Mouse (Mus musculus) embryonic facial prominence, embryonic 12.5 days (tissue): ENCODE measurements at regions not wholly inside any gene's neighbourhood (a gene's known extent, or its start where the extent isn't known, plus 50 kb on each side); places are given as distances from the start of the nearest gene placed in this dataset.
A peak's percentile ranks its signal among the peaks of the same experiment; 100 is the strongest.

Experiments
- ATAC-seq: fragments of 200-750 bp; cut with Nextera tagmentation; 2 replicates; pipeline ENCODE4 v1.8.0; 2017; ENCODE audit not compliant: insufficient number of reproducible peaks, insufficient read depth, low FRiP score, low TSS enrichment
- H3K27ac ChIP-seq: fragments of 300-500 bp; sonication (generic); 2 replicates; pipeline ENCODE4 v1.5.1; 2016; ENCODE audit warnings: mild to moderate bottlenecking
- H3K27me3 ChIP-seq: fragments of 300-500 bp; sonication (generic); 2 replicates; pipeline ENCODE4 v1.6.1; 2016; ENCODE audit warnings: mild to moderate bottlenecking, moderate library complexity
- H3K36me3 ChIP-seq: fragments of 300-500 bp; sonication (generic); 2 replicates; pipeline ENCODE4 v1.6.1; 2016; ENCODE audit warnings: mild to moderate bottlenecking
- H3K4me1 ChIP-seq: fragments of 300-500 bp; sonication (generic); 2 replicates; pipeline ENCODE4 v1.6.1; 2016
- H3K4me2 ChIP-seq: fragments of 300-500 bp; sonication (generic); replicated peaks from 2 replicates; pipeline ENCODE4 v1.6.1; 2016; ENCODE audit warnings: mild to moderate bottlenecking, moderate library complexity
- H3K4me3 ChIP-seq: fragments of 300-500 bp; sonication (generic); 2 replicates; pipeline ENCODE4 v1.5.1; 2016; ENCODE audit warnings: mild to moderate bottlenecking
- H3K9ac ChIP-seq: fragments of 300-500 bp; sonication (generic); 2 replicates; pipeline ENCODE4 v1.6.1; 2016; ENCODE audit warnings: mild to moderate bottlenecking, moderate library complexity
- H3K9me3 ChIP-seq: fragments of 300-500 bp; sonication (generic); 2 replicates; pipeline ENCODE4 v1.6.1; 2016; ENCODE audit warnings: mild to moderate bottlenecking, moderate library complexity
- WGBS: fragments of 180-500 bp; shearing (Covaris S2); methylation state at CpG from one replicate; pipeline ENCODE4 v1.1.7; 2016; 5-methylcytosine and 5-hydroxymethylcytosine counted together

DNA sequence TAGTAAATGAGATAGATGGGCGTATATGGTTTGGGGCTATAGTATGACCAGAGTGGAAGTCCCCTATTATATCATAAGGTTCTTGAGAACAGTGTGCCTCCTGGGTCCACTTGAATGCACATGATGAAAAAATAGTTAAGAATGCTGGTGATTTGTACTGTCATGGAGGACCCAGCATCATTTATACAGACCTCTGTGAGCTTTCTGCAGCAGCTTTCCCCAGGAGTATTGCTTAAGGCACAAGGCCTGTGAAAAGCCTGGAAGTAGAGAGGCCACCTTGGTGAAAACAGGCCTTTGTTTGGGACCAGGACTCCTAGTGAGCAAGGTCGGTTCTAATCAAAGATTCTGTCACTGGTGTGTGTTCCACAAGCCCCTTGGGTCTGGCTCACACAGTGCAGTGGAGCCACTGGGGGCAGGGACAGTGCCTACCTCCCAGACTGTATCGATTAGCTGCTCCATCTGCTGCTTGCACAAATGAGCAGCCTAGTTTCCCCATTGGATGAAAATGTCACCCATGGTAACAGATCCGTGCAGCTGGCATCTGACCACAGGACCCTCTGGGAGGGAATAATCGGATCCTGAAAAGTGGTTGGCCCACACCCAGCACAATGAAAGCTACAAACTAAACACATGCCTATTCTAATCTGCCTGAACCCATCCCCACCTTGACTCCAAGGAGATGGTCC lies 274.2 kb upstream of the Clint1 start:
- ATAC-seq = peak; percentile 56; the same call in 1 of the 2 replicates
- Histone ChIP-seq H3K4me1 (no peaks in the 10 kb centered on the region), H3K9me3 (no peaks in the 10 kb centered on the region), H3K9ac (no peak overlapping the region), H3K27me3 (no peaks in the 10 kb centered on the region), H3K36me3 (no peaks in the 10 kb centered on the region), H3K4me2 (no peak overlapping the region), H3K27ac (no peak overlapping the region), H3K4me3 (no peak overlapping the region)
- WGBS = 27% methylated on average over 5 of the region's 5 CpGs

DNA sequence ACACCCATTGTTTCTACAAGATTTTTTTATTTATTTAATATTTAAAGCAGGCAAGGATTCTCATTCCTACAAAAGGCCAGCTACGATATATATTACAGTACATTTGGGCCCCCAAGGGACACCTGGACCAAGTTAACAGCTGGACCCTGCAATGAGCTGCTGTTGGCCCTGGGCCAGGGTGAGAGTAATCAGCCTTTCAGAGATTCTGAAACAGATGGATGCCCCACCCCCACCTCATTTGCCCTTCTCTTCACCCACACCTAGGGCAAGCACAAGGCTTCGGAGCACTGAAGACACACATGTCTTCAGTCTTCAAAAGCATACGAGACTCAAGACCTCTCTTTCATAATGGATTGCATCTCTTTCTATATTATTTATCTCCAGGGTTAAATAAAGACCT lies 259.5 kb upstream of the Clint1 start:
- H3K27me3 ChIP-seq = no peaks in the 10 kb centered on the region
- H3K27ac ChIP-seq = no peak overlapping the region
- no peak overlapping the region for H3K9ac ChIP-seq
- H3K4me3 ChIP-seq = no peak overlapping the region
- no peak overlapping the region for H3K4me2 ChIP-seq
- H3K9me3 ChIP-seq = no peaks in the 10 kb centered on the region
- 0 out of 2 replicates have a peak, but pooled peaks have one; percentile 60 for ATAC-seq
- 43% methylated on average over 3 of the region's 3 CpGs for WGBS
- no peaks in the 10 kb centered on the region for H3K36me3 ChIP-seq
- H3K4me1 ChIP-seq = peaks cover 16% of the 10 kb centered on the region

DNA sequence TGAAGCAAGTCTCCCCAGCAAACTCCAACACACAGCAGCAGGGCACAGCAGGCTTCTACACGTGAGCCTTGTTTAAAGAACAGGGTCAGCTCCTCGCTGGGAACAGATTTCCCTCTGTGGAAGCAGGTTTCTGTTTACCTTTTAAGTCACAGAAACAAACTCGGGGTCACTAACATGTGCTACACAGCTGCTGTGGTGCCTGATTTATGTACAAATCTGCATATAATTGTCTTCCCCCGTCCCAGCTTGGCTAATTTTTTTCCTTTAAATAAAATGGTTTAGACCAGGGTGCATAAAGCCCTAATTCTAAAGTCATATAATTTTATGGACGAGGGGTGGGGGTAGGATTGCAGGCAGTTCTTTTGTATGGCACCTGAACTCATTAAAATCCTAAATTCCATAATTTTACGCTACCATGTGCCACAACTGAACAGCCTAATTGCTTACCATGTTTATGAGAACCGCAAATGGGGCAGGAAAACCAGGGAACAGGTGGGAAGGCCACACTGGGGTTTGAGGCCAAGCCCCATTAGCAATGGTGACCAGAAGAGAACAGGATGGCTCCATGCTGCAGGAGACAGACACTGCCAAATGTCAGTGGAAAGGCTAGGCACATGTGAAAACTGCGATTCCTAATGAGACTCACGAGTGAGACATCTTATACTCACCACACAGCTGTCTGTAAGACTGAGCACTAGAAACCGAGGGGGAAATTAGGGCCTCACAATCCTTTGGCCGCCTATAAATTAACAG lies 258.8 kb upstream of the Clint1 start:
- Histone ChIP-seq H3K9ac (no peak overlapping the region), H3K27me3 (no peaks in the 10 kb centered on the region), H3K4me1 (peaks cover 16% of the 10 kb centered on the region), H3K4me2 (no peak overlapping the region), H3K36me3 (no peaks in the 10 kb centered on the region), H3K4me3 (no peak overlapping the region), H3K27ac (no peak overlapping the region), H3K9me3 (no peaks in the 10 kb centered on the region)
- WGBS = 55% methylated on average over 11 of the region's 11 CpGs
- ATAC-seq = no peak

DNA sequence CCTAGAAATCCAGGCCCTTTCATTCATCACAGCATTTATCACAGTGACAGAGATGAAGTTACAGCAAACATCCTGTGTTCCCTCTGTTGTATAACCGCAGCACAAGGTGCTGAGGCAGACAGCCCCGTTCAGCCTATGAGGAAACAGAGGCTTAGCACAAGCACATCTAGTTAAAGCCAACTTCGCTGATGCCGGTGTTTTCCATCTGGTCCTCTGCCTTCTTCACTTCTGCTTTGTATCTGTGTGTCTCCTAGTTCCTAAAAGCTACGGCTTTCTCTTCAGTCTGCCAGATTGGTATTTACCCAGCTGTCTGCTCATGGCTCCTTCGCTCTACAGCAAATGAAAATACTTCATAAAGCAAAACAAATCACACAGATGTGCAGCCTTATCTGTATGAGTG lies 256.5 kb upstream of the Clint1 start:
- Histone ChIP-seq H3K4me2 (no peak overlapping the region), H3K9ac (no peak overlapping the region), H3K4me3 (no peak overlapping the region), H3K36me3 (no peaks in the 10 kb centered on the region), H3K27me3 (no peaks in the 10 kb centered on the region), H3K27ac (no peak overlapping the region), H3K4me1 (peaks cover 16% of the 10 kb centered on the region), H3K9me3 (no peaks in the 10 kb centered on the region)
- WGBS = 67% methylated on average over 6 of the region's 6 CpGs
- no peak for ATAC-seq

DNA sequence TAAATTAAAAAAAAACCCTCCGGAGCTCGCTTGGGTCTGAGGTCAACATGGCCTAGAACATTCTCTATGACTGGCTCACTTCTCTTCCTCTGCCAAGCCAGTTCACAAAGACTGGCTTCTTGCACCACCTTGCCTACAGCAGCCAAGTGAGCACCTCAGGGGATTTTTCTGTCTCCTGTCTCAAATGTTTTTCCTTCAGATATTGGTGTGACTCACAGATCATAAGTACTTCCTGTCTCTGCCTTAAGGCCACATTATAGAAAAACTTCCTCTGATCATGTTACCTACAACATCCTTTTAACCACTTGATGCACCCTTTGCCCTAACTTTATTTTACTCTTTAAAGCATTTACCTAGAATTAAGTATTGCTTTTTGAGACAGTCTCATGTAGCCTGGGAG lies 230.0 kb upstream of the Clint1 start:
- H3K27ac ChIP-seq = no peak overlapping the region
- no peaks in the 10 kb centered on the region for H3K36me3 ChIP-seq
- 90% methylated on average over 2 of the region's 2 CpGs for WGBS
- H3K4me1 ChIP-seq = no peaks in the 10 kb centered on the region
- ATAC-seq = no peak
- no peak overlapping the region for H3K4me3 ChIP-seq
- no peak overlapping the region for H3K9ac ChIP-seq
- no peaks in the 10 kb centered on the region for H3K27me3 ChIP-seq
- no peak overlapping the region for H3K4me2 ChIP-seq
- H3K9me3 ChIP-seq = no peaks in the 10 kb centered on the region

DNA sequence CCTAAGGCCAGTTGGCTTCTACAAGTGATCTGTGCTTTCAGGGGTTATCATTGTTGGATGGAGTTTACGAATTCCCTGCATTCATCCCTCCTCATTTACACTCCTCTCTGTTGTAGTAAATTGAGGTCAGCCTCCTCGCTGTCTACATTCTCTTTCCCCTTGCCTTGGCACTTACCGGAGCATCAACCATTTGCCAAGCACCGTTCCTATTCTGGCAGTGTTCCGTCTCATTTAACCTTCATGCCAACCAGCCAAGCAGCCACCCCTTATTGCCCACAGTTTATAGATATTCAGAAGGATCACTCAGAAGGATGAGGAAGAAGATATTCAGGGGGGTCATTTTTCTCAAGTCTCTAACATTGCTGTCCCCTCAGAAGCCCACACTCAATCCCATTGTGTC lies 229.2 kb upstream of the Clint1 start:
- Histone ChIP-seq H3K27ac (no peak overlapping the region), H3K27me3 (no peaks in the 10 kb centered on the region), H3K4me3 (no peak overlapping the region), H3K4me1 (no peaks in the 10 kb centered on the region), H3K9me3 (no peaks in the 10 kb centered on the region), H3K36me3 (no peaks in the 10 kb centered on the region), H3K4me2 (no peak overlapping the region), H3K9ac (no peak overlapping the region)
- WGBS = 95% methylated on average over 5 of the region's 5 CpGs
- no peak for ATAC-seq

DNA sequence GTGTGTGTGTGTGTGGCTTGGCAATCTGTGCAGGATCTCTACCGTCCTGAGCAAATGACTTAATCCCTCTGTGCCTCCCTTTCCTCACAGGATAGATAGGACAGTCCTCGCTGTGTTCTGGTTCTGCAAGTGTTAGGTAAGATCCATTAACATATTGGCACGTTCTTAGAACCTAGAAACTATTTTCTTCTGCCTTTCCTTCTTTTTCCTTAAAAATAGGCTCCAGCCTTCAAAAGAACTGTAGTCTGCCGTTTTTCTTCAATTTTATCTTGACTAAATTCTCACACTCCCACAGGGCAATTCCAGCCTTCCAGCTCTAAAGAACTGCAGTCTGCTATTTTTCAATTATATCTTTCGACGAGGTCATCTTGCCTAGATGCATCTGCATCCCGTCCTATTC lies 227.6 kb upstream of the Clint1 start:
- Histone ChIP-seq H3K27me3 (no peaks in the 10 kb centered on the region), H3K27ac (no peak overlapping the region), H3K36me3 (no peaks in the 10 kb centered on the region), H3K4me2 (no peak overlapping the region), H3K4me3 (no peak overlapping the region), H3K9me3 (no peaks in the 10 kb centered on the region), H3K9ac (no peak overlapping the region), H3K4me1 (no peaks in the 10 kb centered on the region)
- no peak for ATAC-seq
- 59% methylated on average over 7 of the region's 7 CpGs for WGBS

DNA sequence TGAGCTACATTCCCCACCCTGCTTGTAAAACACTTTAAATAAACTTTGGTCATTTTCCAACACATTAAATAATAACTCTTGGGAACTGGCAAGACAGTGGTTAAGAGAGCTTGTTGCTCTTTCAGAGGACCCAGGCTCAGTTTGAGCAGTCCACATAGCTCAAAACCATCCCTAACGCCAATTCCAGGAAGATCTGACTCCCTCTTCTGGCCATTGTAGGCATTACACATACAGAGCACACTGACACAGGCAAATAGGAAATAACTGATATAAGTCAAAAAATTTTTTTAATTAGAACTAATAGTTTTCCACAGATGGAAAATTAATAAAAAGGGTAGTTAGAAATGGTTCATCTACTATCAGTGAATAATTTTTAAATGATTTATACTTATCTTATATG lies 222.6 kb upstream of the Clint1 start:
- no peak overlapping the region for H3K4me2 ChIP-seq
- H3K4me3 ChIP-seq = no peak overlapping the region
- no peaks in the 10 kb centered on the region for H3K27me3 ChIP-seq
- H3K9me3 ChIP-seq = no peaks in the 10 kb centered on the region
- H3K4me1 ChIP-seq = no peaks in the 10 kb centered on the region
- no peak for ATAC-seq
- H3K9ac ChIP-seq = no peak overlapping the region
- 24% methylated on average over 1 of the region's 1 CpGs for WGBS
- no peaks in the 10 kb centered on the region for H3K36me3 ChIP-seq
- H3K27ac ChIP-seq = no peak overlapping the region

DNA sequence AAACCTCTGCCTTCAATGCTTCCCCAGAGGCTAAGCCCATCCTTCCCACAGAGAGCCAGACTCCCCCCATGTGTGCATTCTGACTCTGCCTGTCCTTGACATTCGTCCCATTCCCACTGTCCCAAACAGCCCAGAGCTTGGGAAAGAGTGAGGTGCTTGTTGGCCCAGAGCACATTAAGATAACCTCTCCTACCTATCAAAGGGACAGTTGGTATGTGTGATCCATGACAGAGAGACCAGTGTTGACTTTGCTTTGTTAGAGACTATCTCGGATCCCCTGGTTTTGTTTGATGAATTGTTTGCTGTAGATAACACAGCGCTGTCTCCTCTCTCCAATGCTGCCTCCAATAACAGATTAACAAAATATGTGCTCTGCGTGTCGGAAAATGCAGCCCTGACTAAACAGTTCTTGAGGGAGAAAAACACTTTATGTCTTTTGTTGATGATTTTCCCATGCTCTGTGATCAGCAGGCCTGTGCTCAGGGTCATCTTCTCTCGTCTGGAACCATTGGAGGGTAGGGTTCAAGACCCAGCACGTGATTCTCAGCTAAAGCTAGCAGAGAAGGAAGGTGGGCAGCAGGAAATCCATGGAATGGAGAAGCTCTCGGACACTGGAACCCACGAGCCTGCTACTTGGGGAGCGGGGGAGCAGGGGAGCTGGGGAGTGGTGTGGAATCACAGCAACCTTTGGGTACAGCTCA lies 217.2 kb upstream of the Clint1 start:
- no peaks in the 10 kb centered on the region for H3K27me3 ChIP-seq
- no peaks in the 10 kb centered on the region for H3K9me3 ChIP-seq
- H3K9ac ChIP-seq = no peak overlapping the region
- no peaks in the 10 kb centered on the region for H3K4me1 ChIP-seq
- no peak overlapping the region for H3K4me2 ChIP-seq
- ATAC-seq = no peak
- no peaks in the 10 kb centered on the region for H3K36me3 ChIP-seq
- H3K27ac ChIP-seq = no peak overlapping the region
- WGBS = 86% methylated on average over 10 of the region's 10 CpGs
- no peak overlapping the region for H3K4me3 ChIP-seq

DNA sequence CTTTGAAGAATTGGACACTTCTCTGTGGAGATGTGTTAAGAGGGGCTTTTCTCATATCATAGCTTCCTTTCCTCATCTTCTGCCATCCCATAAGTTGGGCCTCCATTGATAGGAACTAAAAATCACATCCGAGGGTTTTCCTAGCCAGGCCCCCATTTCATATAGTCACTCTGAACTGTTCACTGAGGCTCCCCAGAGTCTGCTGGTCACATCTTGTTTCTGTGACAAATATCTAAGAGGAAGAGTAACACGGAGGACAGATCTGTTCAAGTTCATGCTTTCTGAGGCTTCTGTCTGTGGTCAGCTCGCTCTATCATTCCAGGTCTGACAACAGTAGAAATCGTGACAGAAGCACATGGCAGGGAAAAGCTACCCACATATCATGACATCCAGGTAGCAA lies 216.0 kb upstream of the Clint1 start:
- no peaks in the 10 kb centered on the region for H3K4me1 ChIP-seq
- no peak overlapping the region for H3K9ac ChIP-seq
- no peaks in the 10 kb centered on the region for H3K27me3 ChIP-seq
- no peaks in the 10 kb centered on the region for H3K36me3 ChIP-seq
- ATAC-seq = no peak
- no peak overlapping the region for H3K4me2 ChIP-seq
- 86% methylated on average over 4 of the region's 4 CpGs for WGBS
- H3K27ac ChIP-seq = no peak overlapping the region
- no peaks in the 10 kb centered on the region for H3K9me3 ChIP-seq
- no peak overlapping the region for H3K4me3 ChIP-seq

DNA sequence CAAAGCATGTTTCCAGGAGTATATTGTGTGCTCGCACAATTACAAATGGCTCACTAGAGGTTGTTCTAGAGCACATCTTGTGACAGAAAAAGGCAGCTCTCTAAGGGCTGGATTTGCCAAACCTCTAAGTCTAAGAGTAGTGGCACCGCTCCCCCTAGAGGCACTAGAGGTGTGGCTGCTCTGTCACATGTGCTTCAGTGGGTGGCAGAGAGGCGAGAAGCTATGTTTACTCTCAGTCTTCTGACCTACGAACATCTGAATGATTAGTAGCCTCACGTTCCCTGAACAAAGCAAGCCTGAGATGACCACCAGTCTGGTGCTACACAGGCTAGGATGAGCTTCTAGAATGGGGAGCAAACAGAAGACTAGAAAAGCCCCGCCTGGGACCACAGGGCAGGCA lies 212.6 kb upstream of the Clint1 start:
- Histone ChIP-seq H3K27ac (no peak overlapping the region), H3K4me2 (no peak overlapping the region), H3K9ac (no peak overlapping the region), H3K27me3 (no peaks in the 10 kb centered on the region), H3K36me3 (no peaks in the 10 kb centered on the region), H3K4me1 (no peaks in the 10 kb centered on the region), H3K4me3 (no peak overlapping the region), H3K9me3 (no peaks in the 10 kb centered on the region)
- ATAC-seq = no peak
- WGBS = 85% methylated on average over 6 of the region's 6 CpGs

DNA sequence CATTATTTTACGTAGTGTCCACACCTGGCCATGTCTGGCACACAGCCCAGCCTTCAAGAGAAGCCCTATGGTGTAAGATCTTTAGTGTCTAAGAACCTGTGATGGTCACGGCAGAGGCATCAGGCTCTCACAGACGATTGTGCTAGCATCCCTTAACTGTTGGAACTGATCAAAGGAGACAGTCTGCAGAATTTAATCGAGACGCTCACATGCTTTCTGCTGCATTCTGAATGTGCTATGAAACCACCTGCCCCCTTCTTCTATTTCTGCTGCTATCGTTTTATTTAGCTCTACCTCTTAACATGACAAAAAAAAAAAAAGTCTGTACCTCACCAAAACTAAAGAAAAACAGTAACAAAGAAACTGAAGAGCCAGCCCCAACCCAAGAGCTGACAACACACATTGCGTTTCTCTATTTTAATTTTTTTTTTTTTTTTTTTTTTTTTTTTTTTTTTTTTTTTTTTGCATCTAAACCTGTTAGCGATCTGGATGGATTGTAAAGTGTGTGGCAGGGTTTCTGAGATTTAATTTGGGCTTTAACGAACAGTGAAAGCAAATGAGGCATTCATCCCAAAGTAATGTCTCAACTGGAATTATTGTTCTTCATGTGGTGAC lies 209.6 kb upstream of the Clint1 start:
- WGBS = 83% methylated on average over 9 of the region's 9 CpGs
- no peaks in the 10 kb centered on the region for H3K36me3 ChIP-seq
- H3K4me3 ChIP-seq = no peak overlapping the region
- H3K27ac ChIP-seq = no peak overlapping the region
- H3K4me2 ChIP-seq = no peak overlapping the region
- H3K27me3 ChIP-seq = no peaks in the 10 kb centered on the region
- no peak for ATAC-seq
- H3K9me3 ChIP-seq = no peaks in the 10 kb centered on the region
- H3K9ac ChIP-seq = no peak overlapping the region
- no peaks in the 10 kb centered on the region for H3K4me1 ChIP-seq
